Mouse (Mus musculus) limb, embryonic 11.5 days (tissue): ENCODE data around the gene Tppp. TPM values are rescaled to one million over a fixed set of nuclear protein-coding genes. Genes with fewer than 3 reads are reported as not detected.
"Not testable (repeated sequence)": the region's sequence is repeated elsewhere in the genome, so short reads cannot be mapped to it uniquely, and the experiment has no call there.

Experiments used
- ATAC-seq: fragments of 200-750 bp; cut with Nextera tagmentation; 2 replicates; pipeline ENCODE4 v1.8.0; 2017; ENCODE audit warnings: low read depth; ENCODE audit not compliant: insufficient number of reproducible peaks, low FRiP score, low TSS enrichment
- DNase-seq: peaks from one replicate; pipeline ENCODE4 v3.0.0-alpha.2; 2015; ENCODE audit warnings: low spot score
- H3K27ac ChIP-seq: fragments of 300-500 bp; sonication (generic); replicated peaks from 2 replicates; pipeline ENCODE4 v1.5.1; 2014; ENCODE audit warnings: low read depth, mild to moderate bottlenecking, low read length
- H3K27me3 ChIP-seq: fragments of 300-500 bp; sonication (generic); 2 replicates; pipeline ENCODE4 v1.6.1; 2014; ENCODE audit warnings: mild to moderate bottlenecking, low read length, mixed read lengths; ENCODE audit not compliant: control insufficient read depth, insufficient read depth
- H3K36me3 ChIP-seq: fragments of 300-500 bp; sonication (generic); 2 replicates; pipeline ENCODE4 v1.6.1; 2014; ENCODE audit warnings: mild to moderate bottlenecking, low read length, moderate library complexity, mixed read lengths; ENCODE audit not compliant: control insufficient read depth, insufficient read depth
- H3K4me1 ChIP-seq: fragments of 300-500 bp; sonication (generic); 2 replicates; pipeline ENCODE4 v1.6.1; 2014; ENCODE audit warnings: low read length, mixed read lengths; ENCODE audit not compliant: control insufficient read depth, insufficient read depth
- H3K4me2 ChIP-seq: fragments of 300-500 bp; sonication (generic); 2 replicates; pipeline ENCODE4 v1.6.1; 2014; ENCODE audit warnings: low read depth, mild to moderate bottlenecking, moderate library complexity; ENCODE audit not compliant: severe bottlenecking
- H3K4me3 ChIP-seq: fragments of 300-500 bp; sonication (generic); 2 replicates; pipeline ENCODE4 v1.5.1; 2014; ENCODE audit warnings: low read depth, low read length
- H3K9ac ChIP-seq: fragments of 300-500 bp; sonication (generic); 2 replicates; pipeline ENCODE4 v1.6.1; 2014; ENCODE audit warnings: mild to moderate bottlenecking, low read length
- H3K9me3 ChIP-seq: fragments of 300-500 bp; sonication (generic); 2 replicates; pipeline ENCODE4 v1.6.1; 2016; ENCODE audit warnings: low read length; ENCODE audit not compliant: control insufficient read depth
- WGBS: fragments of 180-500 bp; shearing (Covaris S2); extraction: QIAGEN DNeasy Blood & Tissue Kit; methylation state at CpG from one replicate; pipeline ENCODE4 v1.1.7; 2014; 5-methylcytosine and 5-hydroxymethylcytosine counted together
- polyA plus RNA-seq: library from polyadenylated mRNA; unstranded; fragments of >200 nt; fragmentation: Nextera tagmentation; extraction: Ambion mirVana; gene quantifications from 2 replicates; pipeline ENCODE4 v1.2.1, GENCODE M21; 2014

Tppp gene
- polyA plus RNA-seq, 1 experiment from 2014 or later: 0.37 TPM

GRCm38 (mm10) chr13:73990761-73991160, 18.4 kb upstream of the Tppp start:
- Histone ChIP-seq H3K27ac (no peak overlapping the region), H3K27me3 (no peaks in the 10 kb centered on the region), H3K36me3 (no peaks in the 10 kb centered on the region), H3K4me1 (no peaks in the 10 kb centered on the region), H3K9ac (no peak overlapping the region), H3K4me2 (no peak overlapping the region), H3K9me3 (no peaks in the 10 kb centered on the region), H3K4me3 (no peak overlapping the region)
- DNase-seq (no peak), ATAC-seq (no peak)
- WGBS: 78% methylated on average over 2 of the region's 2 CpGs

DNA sequence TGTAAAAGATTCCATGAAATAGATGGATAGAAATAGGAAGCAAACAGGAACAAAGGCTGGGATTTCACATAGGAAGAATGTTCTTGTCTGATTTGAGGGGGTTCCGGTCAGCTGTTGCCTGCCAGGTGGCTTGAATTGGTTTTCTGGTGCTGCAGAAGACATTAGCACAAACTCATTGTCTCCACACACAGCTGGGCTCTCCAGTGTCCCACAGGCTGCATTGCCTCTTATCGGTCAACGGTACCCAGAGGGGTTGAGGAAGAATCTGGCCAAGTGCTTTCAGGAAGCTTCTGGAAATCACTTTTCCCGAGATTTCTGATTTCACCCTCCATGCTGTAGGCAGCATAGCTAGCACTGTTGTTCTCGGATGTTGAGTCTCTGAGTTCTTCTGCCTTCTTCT, 17.9 kb upstream of the Tppp start:
- DNase-seq (no peak), ATAC-seq (no peak)
- Histone ChIP-seq H3K36me3 (no peaks in the 10 kb centered on the region), H3K27ac (no peak overlapping the region), H3K9me3 (no peaks in the 10 kb centered on the region), H3K4me1 (no peaks in the 10 kb centered on the region), H3K27me3 (no peaks in the 10 kb centered on the region), H3K4me2 (no peak overlapping the region), H3K9ac (no peak overlapping the region), H3K4me3 (no peak overlapping the region)
- 85% methylated on average over 5 of the region's 5 CpGs for WGBS

DNA sequence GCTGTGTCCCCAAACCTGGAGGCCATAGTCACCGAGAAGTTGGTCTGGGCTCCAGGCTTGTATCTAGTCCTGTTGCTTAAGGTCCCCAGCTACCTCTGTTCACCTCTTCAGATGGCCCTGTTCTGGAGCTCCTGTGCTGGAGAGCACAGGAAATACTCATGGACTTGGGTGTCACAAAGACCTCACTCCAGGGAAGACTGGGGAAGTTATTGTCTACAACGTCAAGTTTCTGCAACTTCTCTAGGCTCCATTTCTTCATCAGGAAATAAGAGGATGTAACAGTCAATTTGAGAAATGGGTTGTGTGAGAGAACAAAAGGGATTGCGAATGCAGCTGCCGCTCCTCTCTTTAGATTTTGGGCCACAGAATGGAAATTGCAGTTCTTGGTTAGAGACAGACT, 12.8 kb upstream of the Tppp start:
- H3K27me3 ChIP-seq: no peaks in the 10 kb centered on the region
- no peaks in the 10 kb centered on the region for H3K9me3 ChIP-seq
- no peak overlapping the region for H3K27ac ChIP-seq
- no peak overlapping the region for H3K4me2 ChIP-seq
- no peaks in the 10 kb centered on the region for H3K4me1 ChIP-seq
- H3K36me3 ChIP-seq: no peaks in the 10 kb centered on the region
- DNase-seq (no peak), ATAC-seq (no peak)
- WGBS: 87% methylated on average over 4 of the region's 4 CpGs
- no peak overlapping the region for H3K9ac ChIP-seq
- H3K4me3 ChIP-seq: no peak overlapping the region

DNA sequence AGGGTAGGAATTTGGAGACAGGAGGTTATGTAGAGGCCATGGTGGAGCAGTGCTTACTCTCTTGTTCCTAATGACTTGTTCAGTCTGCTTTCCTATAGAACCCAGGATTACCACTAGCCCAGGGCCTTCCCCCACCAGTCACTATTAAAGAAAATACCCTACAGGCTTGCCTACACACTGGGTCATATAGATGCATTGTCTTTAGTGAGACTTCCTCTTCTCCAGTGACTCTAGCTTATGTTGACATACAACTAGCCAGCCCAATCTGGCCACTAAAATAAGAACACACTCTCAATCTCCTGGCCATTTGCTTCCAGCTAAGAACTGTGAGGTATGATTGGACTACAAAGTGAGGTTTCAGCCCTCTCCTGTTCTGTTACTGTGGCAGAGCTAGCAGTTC, 8.7 kb upstream of the Tppp start:
- no peak overlapping the region for H3K4me3 ChIP-seq
- H3K9me3 ChIP-seq: no peaks in the 10 kb centered on the region
- H3K4me2 ChIP-seq: no peak overlapping the region
- H3K27me3 ChIP-seq: no peaks in the 10 kb centered on the region
- ATAC-seq (no peak), DNase-seq (no peak)
- no peaks in the 10 kb centered on the region for H3K4me1 ChIP-seq
- no peak overlapping the region for H3K27ac ChIP-seq
- no peak overlapping the region for H3K9ac ChIP-seq
- H3K36me3 ChIP-seq: no peaks in the 10 kb centered on the region

DNA sequence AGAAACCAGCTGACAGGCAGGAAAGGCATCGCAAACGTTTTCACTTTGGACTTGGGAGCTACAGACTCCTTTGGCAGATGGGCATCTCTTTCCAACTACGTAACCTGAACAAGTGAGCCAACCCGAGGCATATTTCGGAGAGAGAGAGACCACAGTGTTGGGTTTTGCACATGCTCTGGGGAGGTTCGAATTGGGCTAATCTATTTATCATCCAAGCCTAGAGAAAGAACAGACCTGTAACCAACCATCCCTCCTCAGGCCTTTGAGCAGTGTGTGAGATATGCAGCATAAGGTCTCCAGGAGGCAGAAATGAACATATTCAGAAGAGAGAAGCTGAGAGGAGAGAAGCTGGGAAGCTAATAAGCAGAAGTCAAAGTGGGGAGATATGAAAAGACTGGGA, 8.2 kb upstream of the Tppp start:
- Histone ChIP-seq H3K9ac (no peak overlapping the region), H3K27ac (no peak overlapping the region), H3K9me3 (no peaks in the 10 kb centered on the region), H3K4me3 (no peak overlapping the region), H3K4me1 (no peaks in the 10 kb centered on the region), H3K27me3 (no peaks in the 10 kb centered on the region), H3K36me3 (no peaks in the 10 kb centered on the region), H3K4me2 (no peak overlapping the region)
- ATAC-seq (no peak), DNase-seq (no peak)
- 82% methylated on average over 6 of the region's 6 CpGs for WGBS

GRCm38 (mm10) chr13:74001492-74001891, 7.7 kb upstream of the Tppp start:
- WGBS: 83% methylated on average over 4 of the region's 4 CpGs
- Histone ChIP-seq H3K4me3 (no peak overlapping the region), H3K27me3 (no peaks in the 10 kb centered on the region), H3K9me3 (no peaks in the 10 kb centered on the region), H3K36me3 (no peaks in the 10 kb centered on the region), H3K4me2 (no peak overlapping the region), H3K27ac (no peak overlapping the region), H3K4me1 (no peaks in the 10 kb centered on the region), H3K9ac (no peak overlapping the region)
- ATAC-seq (no peak), DNase-seq (no peak)

DNA sequence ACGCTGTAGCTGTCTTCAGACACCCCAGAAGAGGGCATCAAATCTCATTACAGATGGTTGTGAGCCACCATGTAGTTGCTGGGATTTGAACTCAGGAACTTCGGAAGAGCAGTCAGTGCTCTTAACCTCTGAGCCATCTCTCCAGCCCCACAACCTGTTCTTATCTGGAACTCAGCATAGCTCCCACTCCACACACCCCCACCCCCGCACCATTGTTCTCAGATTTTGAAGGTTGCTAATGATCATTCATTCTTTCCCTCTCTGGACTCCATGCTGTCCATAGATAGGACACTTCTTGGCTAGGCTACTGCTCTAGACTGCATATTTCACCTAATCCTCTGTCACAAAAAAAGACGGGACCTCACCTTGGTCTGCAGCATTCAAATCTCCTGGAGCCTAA, 2.3 kb upstream of the Tppp start:
- H3K4me2 ChIP-seq, H3K36me3 ChIP-seq, H3K4me3 ChIP-seq, H3K9ac ChIP-seq, H3K9me3 ChIP-seq, ATAC-seq, H3K4me1 ChIP-seq, H3K27ac ChIP-seq, DNase-seq: not testable (repeated sequence)
- WGBS: 85% methylated on average over 4 of the region's 4 CpGs
- H3K27me3 ChIP-seq: peaks cover 16% of the 10 kb centered on the region

- H3K4me2 ChIP-seq, DNase-seq, H3K36me3 ChIP-seq, H3K27ac ChIP-seq, H3K9me3 ChIP-seq, H3K9ac ChIP-seq, H3K4me3 ChIP-seq, ATAC-seq, H3K4me1 ChIP-seq: not testable (repeated sequence)
- 86% methylated on average over 2 of the region's 2 CpGs for WGBS
- peaks cover 16% of the 10 kb centered on the region for H3K27me3 ChIP-seq
Observed at GRCm38 (mm10) chr13:74008216-74008615, 991 bp upstream of the Tppp start.

- ATAC-seq: no peak
- peaks cover 16% of the 10 kb centered on the region for H3K27me3 ChIP-seq
- H3K27ac ChIP-seq: no peak overlapping the region
- no peaks in the 10 kb centered on the region for H3K36me3 ChIP-seq
- peak overlapping the region; percentile 98 for H3K4me2 ChIP-seq
- WGBS: under 1% methylated on average over 55 of the region's 55 CpGs
- peak overlapping the region; percentile 22; the same call in 1 of the 2 replicates for H3K9ac ChIP-seq
- peak overlapping the region; percentile 47 for H3K4me3 ChIP-seq
- H3K4me1 ChIP-seq: peaks cover 5% of the 10 kb centered on the region
- DNase-seq: peak; percentile 71
- H3K9me3 ChIP-seq: no peaks in the 10 kb centered on the region
Observed at GRCm38 (mm10) chr13:74009791-74010614, 796 bp downstream of the Tppp start.
